Mouse (Mus musculus) heart, embryonic 13.5 days (tissue): ENCODE measurements around the gene Uts2b. TPM values are rescaled to one million over a fixed set of nuclear protein-coding genes. Genes with fewer than 3 reads are reported as not detected.

ENCODE experiments used
- ATAC-seq: fragments of 200-750 bp; cut with Nextera tagmentation; 2 replicates; pipeline ENCODE4 v1.8.0; 2017; ENCODE audit warnings: moderate TSS enrichment; ENCODE audit not compliant: insufficient number of reproducible peaks, low FRiP score, low TSS enrichment; ENCODE audit errors: extremely low read depth
- H3K27ac ChIP-seq: fragments of 300-500 bp; sonication (generic); replicated peaks from 2 replicates; pipeline ENCODE4 v1.5.1; 2015; ENCODE audit warnings: moderate library complexity, mild to moderate bottlenecking, inconsistent platforms
- H3K27me3 ChIP-seq: fragments of 300-500 bp; sonication (generic); replicated peaks from 2 replicates; pipeline ENCODE4 v1.6.1; 2015; ENCODE audit warnings: mild to moderate bottlenecking, inconsistent platforms
- H3K36me3 ChIP-seq: fragments of 300-500 bp; sonication (generic); 2 replicates; pipeline ENCODE4 v1.6.1; 2015; ENCODE audit warnings: mild to moderate bottlenecking, inconsistent platforms
- H3K4me1 ChIP-seq: fragments of 300-500 bp; sonication (generic); 2 replicates; pipeline ENCODE4 v1.6.1; 2015; ENCODE audit warnings: inconsistent platforms
- H3K4me2 ChIP-seq: fragments of 300-500 bp; sonication (generic); 2 replicates; pipeline ENCODE4 v1.6.1; 2015; ENCODE audit warnings: inconsistent platforms, mild to moderate bottlenecking, moderate library complexity
- H3K4me3 ChIP-seq: fragments of 300-500 bp; sonication (generic); 2 replicates; pipeline ENCODE4 v1.5.1; 2015; ENCODE audit warnings: moderate library complexity, mild to moderate bottlenecking, inconsistent platforms
- H3K9ac ChIP-seq: fragments of 300-500 bp; sonication (generic); 2 replicates; pipeline ENCODE4 v1.6.1; 2015; ENCODE audit warnings: inconsistent platforms, mild to moderate bottlenecking, moderate library complexity
- H3K9me3 ChIP-seq: fragments of 300-500 bp; sonication (generic); 2 replicates; pipeline ENCODE4 v1.6.1; 2016; ENCODE audit warnings: inconsistent platforms
- WGBS: fragments of 180-500 bp; shearing (Covaris S2); methylation state at CpG from one replicate; pipeline ENCODE4 v1.1.7; 2015; ENCODE audit warnings: mixed read lengths; 5-methylcytosine and 5-hydroxymethylcytosine counted together
- polyA plus RNA-seq: library from polyadenylated mRNA; unstranded; fragments of >200 nt; fragmentation: Nextera tagmentation; extraction: Ambion mirVana; gene quantifications from 2 replicates; pipeline ENCODE4 v1.2.1, GENCODE M21; 2015

Uts2b gene
- polyA plus RNA-seq, 1 experiment from 2014 or later, result 12.3 TPM

GRCm38 (mm10) chr16:27389534-27390282 is 19.7 kb upstream of the Uts2b start:
- H3K27ac ChIP-seq, result peak overlapping the region; percentile 98
- WGBS, result 43% methylated on average over 7 of the region's 7 CpGs
- H3K9me3 ChIP-seq, result no peaks in the 10 kb centered on the region
- no peaks in the 10 kb centered on the region for H3K27me3 ChIP-seq
- H3K36me3 ChIP-seq, result no peaks in the 10 kb centered on the region
- no peak for ATAC-seq
- peak overlapping the region; percentile 96 for H3K4me3 ChIP-seq
- peak overlapping the region; percentile 98 for H3K9ac ChIP-seq
- peak overlapping the region; percentile 80 for H3K4me2 ChIP-seq
- H3K4me1 ChIP-seq, result peaks cover 34% of the 10 kb centered on the region

DNA sequence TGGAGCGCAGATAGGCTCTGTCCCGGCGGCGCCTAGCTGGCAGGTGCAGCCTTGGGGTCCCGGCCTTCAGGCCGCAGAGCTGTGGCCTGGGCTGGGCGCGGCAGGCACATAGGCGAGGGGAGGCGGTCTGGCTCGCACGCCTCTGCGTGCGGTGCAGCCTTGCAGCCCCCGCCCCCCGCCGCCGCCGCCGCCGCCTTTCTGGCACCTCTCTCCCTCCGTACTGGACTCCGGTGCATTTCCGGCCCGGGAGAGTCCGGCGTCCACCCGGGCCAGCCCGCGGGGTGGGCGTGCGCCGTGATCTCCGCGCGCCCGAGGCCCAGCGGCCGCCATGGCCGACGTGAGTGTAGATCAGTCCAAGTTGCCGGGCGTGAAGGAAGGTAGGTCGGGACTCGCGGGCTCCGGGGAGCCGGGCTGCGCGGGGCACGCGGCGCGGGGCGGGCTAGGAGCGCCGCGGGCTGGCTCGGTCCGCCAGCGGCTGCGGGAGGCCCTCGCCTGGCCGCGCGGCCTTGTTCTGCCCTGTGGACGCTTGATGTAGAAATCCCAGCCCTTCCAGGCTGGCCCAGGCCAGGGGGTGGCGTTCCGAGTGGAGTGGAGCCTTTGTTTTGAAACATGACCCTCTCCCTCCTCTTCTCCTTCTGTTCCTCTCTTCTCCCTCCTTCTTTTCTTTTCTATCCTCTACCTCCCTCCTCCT is 18.9 kb upstream of the Uts2b start, which contains the start of gene Ccdc50:
Ccdc50 (plus strand) TSS at position 109 of the 691 bp plus-strand sequence.
- ATAC-seq, result peak; percentile 86
- H3K4me2 ChIP-seq, result peak within 1 kb of the TSS; percentile 80
- no peaks in the 10 kb centered on the region for H3K9me3 ChIP-seq
- no peaks in the 10 kb centered on the region for H3K36me3 ChIP-seq
- 0% methylated on average over 68 of the region's 69 CpGs for WGBS
- peaks cover 34% of the 10 kb centered on the region for H3K4me1 ChIP-seq
- peak within 1 kb of the TSS; percentile 96 for H3K4me3 ChIP-seq
- H3K9ac ChIP-seq, result peak within 1 kb of the TSS; percentile 98
- no peaks in the 10 kb centered on the region for H3K27me3 ChIP-seq
- peak within 1 kb of the TSS; percentile 98 for H3K27ac ChIP-seq

DNA sequence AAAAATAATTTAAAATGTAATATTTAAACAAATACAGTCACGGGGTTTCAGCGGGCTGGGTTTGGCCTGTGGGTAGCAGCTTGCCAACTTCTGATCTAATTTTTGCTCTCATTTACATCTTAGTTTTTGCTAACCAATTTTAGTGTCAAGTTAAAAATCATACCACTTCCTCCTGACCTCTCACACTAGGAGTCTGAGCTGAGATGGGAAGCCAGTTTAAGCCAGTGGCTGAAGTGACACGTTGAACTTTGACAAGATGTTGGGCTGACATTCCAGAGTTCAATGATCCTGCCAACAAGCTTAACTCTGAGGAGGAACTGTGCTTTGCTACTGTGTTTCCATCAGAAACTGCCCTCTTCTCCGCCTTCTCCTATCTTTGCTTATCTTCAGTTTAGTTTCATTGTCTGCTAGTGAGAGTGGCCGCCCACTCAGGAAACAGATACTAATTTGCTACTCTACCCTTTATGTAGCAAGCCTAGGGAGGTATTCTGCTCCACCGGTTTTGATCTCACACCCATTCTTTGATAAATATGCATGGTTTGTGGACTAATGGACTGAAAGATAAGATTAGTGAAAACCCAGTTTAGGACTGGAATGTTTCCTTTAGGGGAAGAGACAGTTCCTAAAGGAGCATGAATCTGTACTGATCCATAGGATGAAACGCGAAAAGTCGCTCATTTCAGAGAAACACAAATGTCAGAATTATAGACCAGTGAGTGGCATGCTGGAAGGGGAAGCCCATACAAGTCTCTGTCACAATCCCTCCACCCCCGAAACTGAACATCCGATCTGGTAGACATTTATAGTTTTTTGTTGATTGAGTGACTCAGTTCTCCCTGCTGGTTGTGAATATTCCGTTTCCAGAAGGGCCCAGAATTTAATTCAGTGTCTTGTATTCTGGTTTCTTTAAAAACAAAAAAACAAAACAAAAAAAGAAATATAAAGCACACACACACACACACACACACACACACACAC is 17.9 kb upstream of the Uts2b start:
- H3K9ac ChIP-seq, result peak overlapping the region; percentile 98
- 32% methylated on average over 12 of the region's 12 CpGs for WGBS
- H3K4me2 ChIP-seq, result peak overlapping the region; percentile 80
- H3K9me3 ChIP-seq, result no peaks in the 10 kb centered on the region
- H3K4me1 ChIP-seq, result peaks cover 34% of the 10 kb centered on the region
- no peak for ATAC-seq
- peak overlapping the region; percentile 96 for H3K4me3 ChIP-seq
- H3K27ac ChIP-seq, result peak overlapping the region; percentile 98
- no peaks in the 10 kb centered on the region for H3K36me3 ChIP-seq
- H3K27me3 ChIP-seq, result no peaks in the 10 kb centered on the region

DNA sequence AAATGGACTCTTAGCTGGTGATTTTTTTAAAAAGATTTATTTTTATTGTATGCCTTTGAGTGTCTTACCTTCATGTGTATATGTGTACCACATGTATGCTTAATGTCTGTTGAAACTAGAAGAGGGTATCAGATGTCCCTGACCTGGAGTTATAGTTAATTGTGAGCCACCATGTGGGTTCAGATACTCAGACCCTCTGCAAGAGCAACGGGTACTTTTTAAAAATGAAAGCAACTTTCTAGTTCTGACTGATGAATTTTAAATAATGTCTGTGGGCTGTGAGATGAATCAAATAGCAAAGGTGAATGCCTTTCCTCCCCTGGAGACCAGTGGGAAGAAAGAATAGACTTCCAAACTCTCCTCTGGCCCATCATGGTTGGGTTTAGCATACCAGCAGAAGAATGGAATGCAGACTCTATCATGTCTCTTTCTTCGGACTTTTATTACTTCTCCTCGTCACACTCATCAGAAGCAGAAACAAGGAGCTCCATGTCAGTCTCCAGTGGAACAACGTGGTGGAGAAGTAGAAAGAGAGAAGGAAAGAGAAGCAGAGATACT is 16.9 kb upstream of the Uts2b start:
- no peak overlapping the region for H3K4me3 ChIP-seq
- H3K27ac ChIP-seq, result no peak overlapping the region
- ATAC-seq, result no peak
- H3K4me2 ChIP-seq, result no peak overlapping the region
- H3K4me1 ChIP-seq, result peaks cover 34% of the 10 kb centered on the region
- WGBS, result 66% methylated on average over 4 of the region's 4 CpGs
- H3K36me3 ChIP-seq, result no peaks in the 10 kb centered on the region
- no peak overlapping the region for H3K9ac ChIP-seq
- no peaks in the 10 kb centered on the region for H3K27me3 ChIP-seq
- H3K9me3 ChIP-seq, result no peaks in the 10 kb centered on the region

DNA sequence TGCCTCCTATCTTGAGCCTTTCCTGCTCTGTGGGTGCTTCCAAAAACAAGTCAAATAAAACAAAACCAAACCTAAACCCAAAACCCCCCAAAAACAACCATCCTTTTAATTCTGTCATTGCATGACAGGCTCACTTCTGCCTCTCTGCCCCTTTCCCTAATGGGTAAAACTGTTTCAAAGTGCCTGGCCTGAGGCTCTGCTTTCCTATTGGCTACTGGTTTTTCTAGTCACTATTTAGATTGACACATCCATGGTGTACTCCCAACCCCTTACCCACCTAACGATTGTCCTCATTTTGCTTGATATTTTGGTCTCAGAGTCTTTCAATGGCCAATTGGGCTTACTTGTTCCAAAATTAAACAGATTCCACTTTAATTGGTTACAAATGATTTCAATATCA is 15.6 kb upstream of the Uts2b start:
- no peaks in the 10 kb centered on the region for H3K36me3 ChIP-seq
- H3K9ac ChIP-seq, result no peak overlapping the region
- H3K4me1 ChIP-seq, result peaks cover 23% of the 10 kb centered on the region
- H3K4me3 ChIP-seq, result no peak overlapping the region
- ATAC-seq, result no peak
- WGBS, result 83% methylated on average over 1 of the region's 1 CpGs
- H3K27me3 ChIP-seq, result no peaks in the 10 kb centered on the region
- no peak overlapping the region for H3K4me2 ChIP-seq
- H3K27ac ChIP-seq, result no peak overlapping the region
- no peaks in the 10 kb centered on the region for H3K9me3 ChIP-seq

DNA sequence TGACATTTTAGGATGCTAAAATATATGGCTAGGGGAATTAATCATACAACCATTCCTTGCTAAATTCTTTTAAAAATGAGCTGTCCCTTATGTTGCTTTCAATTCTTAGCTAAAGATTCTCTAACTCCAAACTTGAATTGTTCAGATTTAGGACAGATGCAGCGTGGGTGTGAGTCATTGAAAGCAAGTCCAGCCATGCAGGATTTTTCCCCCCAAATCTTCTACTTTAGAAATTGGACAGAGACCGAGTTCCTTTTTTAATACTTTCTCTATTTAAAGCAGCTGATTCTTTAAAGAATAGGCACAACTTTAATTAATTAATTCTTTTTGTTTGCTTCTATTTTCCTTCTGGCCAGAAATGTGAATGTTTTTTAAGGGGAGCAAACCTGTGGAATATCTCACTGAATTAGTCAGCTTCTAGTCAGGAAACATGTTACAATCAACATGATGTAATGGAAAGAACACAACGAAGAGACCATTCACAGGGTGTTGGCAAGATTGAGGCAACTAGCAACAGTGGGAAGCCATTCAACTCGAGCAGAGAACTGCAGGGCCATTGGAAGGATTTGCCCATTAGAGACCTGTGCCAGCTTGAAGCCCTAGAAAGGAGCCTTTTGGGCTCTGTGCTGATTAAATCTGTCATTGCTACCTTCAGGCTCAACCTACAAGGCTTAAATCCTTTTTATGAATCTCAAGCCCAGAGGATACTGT is 15.0 kb upstream of the Uts2b start:
- no peak overlapping the region for H3K4me2 ChIP-seq
- H3K36me3 ChIP-seq, result no peaks in the 10 kb centered on the region
- H3K9me3 ChIP-seq, result no peaks in the 10 kb centered on the region
- H3K27ac ChIP-seq, result no peak overlapping the region
- peaks cover 17% of the 10 kb centered on the region for H3K4me1 ChIP-seq
- 53% methylated on average over 4 of the region's 4 CpGs for WGBS
- no peak overlapping the region for H3K4me3 ChIP-seq
- no peak for ATAC-seq
- no peak overlapping the region for H3K9ac ChIP-seq
- H3K27me3 ChIP-seq, result no peaks in the 10 kb centered on the region

GRCm38 (mm10) chr16:27382217-27382616 is 12.2 kb upstream of the Uts2b start:
- no peak overlapping the region for H3K4me3 ChIP-seq
- peaks cover 3% of the 10 kb centered on the region; the same call in 1 of the 2 replicates for H3K4me1 ChIP-seq
- H3K9ac ChIP-seq, result no peak overlapping the region
- no peak for ATAC-seq
- no peak overlapping the region for H3K4me2 ChIP-seq
- WGBS, result 64% methylated on average over 4 of the region's 4 CpGs
- no peak overlapping the region for H3K27ac ChIP-seq
- no peaks in the 10 kb centered on the region for H3K9me3 ChIP-seq
- H3K27me3 ChIP-seq, result no peaks in the 10 kb centered on the region
- H3K36me3 ChIP-seq, result no peaks in the 10 kb centered on the region

DNA sequence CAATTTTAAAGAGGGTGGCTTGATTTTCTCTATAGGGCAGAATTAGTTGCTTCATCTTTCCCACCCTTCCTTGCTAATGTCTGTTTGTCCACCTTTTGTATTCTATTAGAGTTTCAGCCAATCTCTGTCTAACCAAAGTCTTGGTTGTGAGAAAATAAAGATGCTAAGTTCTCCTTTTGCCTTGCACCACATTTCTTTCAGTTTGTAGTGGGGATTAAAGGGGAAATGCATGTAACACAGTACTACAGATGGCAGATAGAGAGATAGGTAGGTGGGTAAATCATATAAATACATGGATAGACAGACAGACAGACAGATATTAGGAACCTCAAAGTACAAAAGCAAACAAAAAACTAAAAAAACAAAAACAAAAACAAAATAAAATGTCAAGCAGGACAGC is 6.5 kb upstream of the Uts2b start:
- no peaks in the 10 kb centered on the region for H3K27me3 ChIP-seq
- no peaks in the 10 kb centered on the region for H3K36me3 ChIP-seq
- H3K4me2 ChIP-seq, result no peak overlapping the region
- H3K4me1 ChIP-seq, result no peaks in the 10 kb centered on the region
- ATAC-seq, result no peak
- H3K9me3 ChIP-seq, result no peaks in the 10 kb centered on the region
- H3K4me3 ChIP-seq, result no peak overlapping the region
- no peak overlapping the region for H3K9ac ChIP-seq
- H3K27ac ChIP-seq, result no peak overlapping the region

DNA sequence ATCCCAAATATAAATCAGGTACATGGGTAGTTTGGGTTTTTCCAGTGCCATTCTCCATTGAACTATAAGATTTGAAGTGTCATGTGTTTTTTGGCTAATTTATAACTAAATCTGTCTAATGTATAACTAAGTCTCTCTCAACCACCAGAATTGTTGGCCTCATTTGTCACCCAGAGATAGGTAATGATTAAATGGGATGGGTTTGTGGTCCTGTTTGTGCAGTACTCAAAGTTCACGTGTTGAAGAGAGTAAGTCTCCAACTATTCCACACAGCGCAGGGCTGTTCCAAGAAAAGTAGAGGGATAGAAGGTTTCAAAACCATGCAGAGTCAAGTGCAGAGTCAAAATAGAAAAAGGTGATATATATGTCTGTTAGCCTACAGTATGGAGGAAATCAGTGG is 5.3 kb upstream of the Uts2b start:
- ATAC-seq, result no peak
- no peak overlapping the region for H3K9ac ChIP-seq
- H3K27me3 ChIP-seq, result no peaks in the 10 kb centered on the region
- no peaks in the 10 kb centered on the region for H3K36me3 ChIP-seq
- no peak overlapping the region for H3K4me3 ChIP-seq
- WGBS, result 88% methylated on average over 2 of the region's 2 CpGs
- no peaks in the 10 kb centered on the region for H3K4me1 ChIP-seq
- no peak overlapping the region for H3K27ac ChIP-seq
- no peaks in the 10 kb centered on the region for H3K9me3 ChIP-seq
- no peak overlapping the region for H3K4me2 ChIP-seq

DNA sequence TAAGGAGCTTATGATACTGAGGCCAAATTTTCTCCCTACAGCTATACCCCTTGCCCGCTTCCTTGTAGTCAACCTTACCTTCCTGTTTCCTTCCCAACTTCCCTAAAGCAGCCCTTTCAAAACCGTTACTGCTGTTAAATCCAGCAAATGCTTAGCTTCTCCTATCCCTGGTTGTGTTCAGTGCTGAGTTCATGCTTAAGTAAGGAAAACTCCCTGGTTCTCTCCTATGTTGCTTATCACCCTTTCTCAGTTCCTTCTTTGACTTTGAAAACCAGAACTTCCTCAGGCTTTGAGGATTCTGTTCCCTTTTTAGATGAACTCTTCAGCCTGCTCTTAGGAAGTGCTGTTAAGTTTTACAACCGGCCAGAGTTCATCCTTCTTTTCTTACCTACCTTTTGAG is 4.1 kb upstream of the Uts2b start:
- Histone ChIP-seq H3K27ac (no peak overlapping the region), H3K4me2 (no peak overlapping the region), H3K36me3 (no peaks in the 10 kb centered on the region), H3K27me3 (no peaks in the 10 kb centered on the region), H3K4me1 (no peaks in the 10 kb centered on the region), H3K9me3 (no peaks in the 10 kb centered on the region), H3K9ac (no peak overlapping the region), H3K4me3 (no peak overlapping the region)
- WGBS, result 52% methylated on average over 3 of the region's 3 CpGs
- no peak for ATAC-seq
